Mouse (Mus musculus): ENCODE data around the gene Slc25a14. TPM values are rescaled to one million over a fixed set of nuclear protein-coding genes. Genes with fewer than 3 reads are reported as not detected.

The Slc25a14 gene
- polyA plus RNA-seq (2012; rRNA removed), result 0.10 and 0.33 TPM in 2 replicates

GRCm38 (mm10) chrX:48623379-48624053, at the start of gene Slc25a14:
Gene Slc25a14, plus strand, starts transcription at chrX:48623413.
- H3K36me3 ChIP-seq (ENCODE audit: control insufficient read depth, insufficient read depth, low read length), result no peaks in the 10 kb centered on the region
- H3K27ac ChIP-seq (ENCODE audit: insufficient read depth, low read depth, low read length), result peak within 1 kb of the TSS; percentile 49
- 13% methylated on average over 38 of the region's 38 CpGs for WGBS
- peak within 1 kb of the TSS; percentile 93 for H3K4me3 ChIP-seq (ENCODE audit: low read depth, low read length)
- TF ChIP-seq CTCF (IDR thresholded peaks at IDR 0.05; ENCODE audit: extremely low read depth, insufficient read length, insufficient replicate concordance, low read depth, low read length) (no peak), POLR2A (IDR thresholded peaks at IDR 0.05; ENCODE audit: low read depth, low read length) (no peak)
- no peaks in the 10 kb centered on the region for H3K4me1 ChIP-seq (ENCODE audit: control insufficient read depth, insufficient read depth, insufficient read length, low read length)
- H3K27me3 ChIP-seq (ENCODE audit: control insufficient read depth, insufficient read depth, low read length), result no peaks in the 10 kb centered on the region

GRCm38 (mm10) chrX:48583332-48583731, 39.9 kb upstream of the Slc25a14 start:
- H3K27ac ChIP-seq (ENCODE audit: insufficient read depth, low read depth, low read length), result no peak overlapping the region
- no peaks in the 10 kb centered on the region for H3K27me3 ChIP-seq (ENCODE audit: control insufficient read depth, insufficient read depth, low read length)
- H3K36me3 ChIP-seq (ENCODE audit: control insufficient read depth, insufficient read depth, low read length), result peaks cover 4% of the 10 kb centered on the region
- no peaks in the 10 kb centered on the region for H3K4me1 ChIP-seq (ENCODE audit: control insufficient read depth, insufficient read depth, insufficient read length, low read length)
- no peak overlapping the region for H3K4me3 ChIP-seq (ENCODE audit: low read depth, low read length)
- TF ChIP-seq CTCF (IDR thresholded peaks at IDR 0.05; ENCODE audit: extremely low read depth, insufficient read length, insufficient replicate concordance, low read depth, low read length), result no peak
- no peak for TF ChIP-seq POLR2A (IDR thresholded peaks at IDR 0.05; ENCODE audit: low read depth, low read length)

DNA sequence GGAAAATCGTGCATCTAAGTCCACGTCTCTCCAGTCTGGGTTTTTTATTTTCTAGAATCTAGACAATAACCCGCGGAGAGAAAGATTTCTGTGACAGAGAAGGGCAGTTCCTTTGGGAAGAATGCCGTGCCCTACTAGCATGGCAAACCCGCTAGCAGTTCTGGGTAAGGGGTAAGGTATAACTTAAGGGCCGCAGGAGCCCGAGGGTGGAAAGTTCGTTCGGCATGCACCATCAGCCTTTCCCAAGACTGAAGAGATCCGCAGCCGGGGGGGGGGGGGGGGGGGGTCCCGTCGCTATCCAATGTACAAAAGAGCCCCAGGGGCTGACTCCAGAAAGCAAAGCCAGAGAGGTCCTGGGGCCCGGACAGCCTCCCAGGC, 29.5 kb upstream of the Slc25a14 start:
- Histone ChIP-seq H3K4me3 (ENCODE audit: low read depth, low read length) (peak overlapping the region; percentile 91), H3K36me3 (ENCODE audit: control insufficient read depth, insufficient read depth, low read length) (peaks cover 7% of the 10 kb centered on the region; the same call in 1 of the 2 replicates), H3K4me1 (ENCODE audit: control insufficient read depth, insufficient read depth, insufficient read length, low read length) (no peaks in the 10 kb centered on the region), H3K27me3 (ENCODE audit: control insufficient read depth, insufficient read depth, low read length) (no peaks in the 10 kb centered on the region), H3K27ac (ENCODE audit: insufficient read depth, low read depth, low read length) (no peak overlapping the region)
- TF ChIP-seq CTCF (IDR thresholded peaks at IDR 0.05; ENCODE audit: extremely low read depth, insufficient read length, insufficient replicate concordance, low read depth, low read length), result no peak
- TF ChIP-seq POLR2A (IDR thresholded peaks at IDR 0.05; ENCODE audit: low read depth, low read length), result no peak
- 19% methylated on average over 12 of the region's 15 CpGs for WGBS

- Histone ChIP-seq H3K27ac (ENCODE audit: insufficient read depth, low read depth, low read length) (no peak within 1 kb of the TSS), H3K27me3 (ENCODE audit: control insufficient read depth, insufficient read depth, low read length) (no peaks in the 10 kb centered on the region), H3K4me1 (ENCODE audit: control insufficient read depth, insufficient read depth, insufficient read length, low read length) (no peaks in the 10 kb centered on the region), H3K4me3 (ENCODE audit: low read depth, low read length) (peak within 1 kb of the TSS; percentile 91), H3K36me3 (ENCODE audit: control insufficient read depth, insufficient read depth, low read length) (peaks cover 7% of the 10 kb centered on the region; the same call in 1 of the 2 replicates)
- TF ChIP-seq POLR2A (IDR thresholded peaks at IDR 0.05; ENCODE audit: low read depth, low read length), result no peak; the same call in 1 of the 2 replicates
- no peak for TF ChIP-seq CTCF (IDR thresholded peaks at IDR 0.05; ENCODE audit: extremely low read depth, insufficient read length, insufficient replicate concordance, low read depth, low read length)
- WGBS, result 19% methylated on average over 43 of the region's 45 CpGs
Measured at GRCm38 (mm10) chrX:48594099-48594760, 29.0 kb upstream of the Slc25a14 start, which contains the start of gene Zfp280c. Gene Zfp280c, minus strand, starts transcription at chrX:48594504.

DNA sequence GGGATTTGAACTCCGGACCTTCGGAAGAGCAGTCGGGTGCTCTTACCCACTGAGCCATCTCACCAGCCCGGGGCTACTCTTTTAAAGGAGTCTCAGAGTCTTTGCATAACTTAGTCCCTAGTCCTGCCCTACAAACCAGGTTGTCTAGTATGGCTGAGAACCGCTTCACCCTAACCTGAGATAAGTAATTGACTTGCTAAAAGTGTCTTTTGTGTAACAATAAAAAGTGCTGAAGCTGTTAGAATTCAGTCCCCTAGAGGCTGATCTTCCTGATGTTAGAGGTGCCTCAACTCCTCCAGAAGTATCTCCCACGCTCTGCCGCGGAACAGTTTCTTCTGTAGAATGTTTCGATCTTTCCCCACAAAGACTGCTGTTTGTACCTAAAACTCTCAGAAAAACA, 27.2 kb upstream of the Slc25a14 start:
- no peak for TF ChIP-seq CTCF (IDR thresholded peaks at IDR 0.05; ENCODE audit: extremely low read depth, insufficient read length, insufficient replicate concordance, low read depth, low read length)
- TF ChIP-seq POLR2A (IDR thresholded peaks at IDR 0.05; ENCODE audit: low read depth, low read length), result no peak
- H3K36me3 ChIP-seq (ENCODE audit: control insufficient read depth, insufficient read depth, low read length), result no peaks in the 10 kb centered on the region
- no peaks in the 10 kb centered on the region for H3K4me1 ChIP-seq (ENCODE audit: control insufficient read depth, insufficient read depth, insufficient read length, low read length)
- H3K4me3 ChIP-seq (ENCODE audit: low read depth, low read length), result no peak overlapping the region
- H3K27me3 ChIP-seq (ENCODE audit: control insufficient read depth, insufficient read depth, low read length), result no peaks in the 10 kb centered on the region
- WGBS, result 85% methylated on average over 9 of the region's 9 CpGs
- H3K27ac ChIP-seq (ENCODE audit: insufficient read depth, low read depth, low read length), result no peak overlapping the region

DNA sequence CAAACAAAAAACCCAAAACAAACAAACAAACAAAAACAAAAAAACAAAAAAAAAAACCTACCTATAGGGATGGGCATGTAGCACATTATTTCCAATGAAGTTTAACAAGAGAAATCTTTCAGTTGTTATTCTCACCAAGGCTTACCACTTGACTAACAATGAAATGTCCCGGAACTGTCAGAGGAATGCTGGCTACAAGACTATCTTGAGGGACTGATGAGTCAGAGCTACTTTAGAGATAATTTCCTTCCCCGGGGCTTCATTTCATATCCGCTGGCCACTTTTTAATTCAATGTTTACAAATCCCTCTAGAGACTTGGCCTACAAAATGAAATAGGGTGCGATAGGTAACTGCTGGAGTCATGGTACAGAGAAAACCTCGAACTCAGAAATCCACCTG, 26.3 kb upstream of the Slc25a14 start:
- no peak overlapping the region for H3K4me3 ChIP-seq (ENCODE audit: low read depth, low read length)
- H3K36me3 ChIP-seq (ENCODE audit: control insufficient read depth, insufficient read depth, low read length), result no peaks in the 10 kb centered on the region
- WGBS, result 78% methylated on average over 5 of the region's 5 CpGs
- H3K27ac ChIP-seq (ENCODE audit: insufficient read depth, low read depth, low read length), result no peak overlapping the region
- H3K27me3 ChIP-seq (ENCODE audit: control insufficient read depth, insufficient read depth, low read length), result no peaks in the 10 kb centered on the region
- H3K4me1 ChIP-seq (ENCODE audit: control insufficient read depth, insufficient read depth, insufficient read length, low read length), result no peaks in the 10 kb centered on the region
- no peak for TF ChIP-seq POLR2A (IDR thresholded peaks at IDR 0.05; ENCODE audit: low read depth, low read length)
- TF ChIP-seq CTCF (IDR thresholded peaks at IDR 0.05; ENCODE audit: extremely low read depth, insufficient read length, insufficient replicate concordance, low read depth, low read length), result no peak

DNA sequence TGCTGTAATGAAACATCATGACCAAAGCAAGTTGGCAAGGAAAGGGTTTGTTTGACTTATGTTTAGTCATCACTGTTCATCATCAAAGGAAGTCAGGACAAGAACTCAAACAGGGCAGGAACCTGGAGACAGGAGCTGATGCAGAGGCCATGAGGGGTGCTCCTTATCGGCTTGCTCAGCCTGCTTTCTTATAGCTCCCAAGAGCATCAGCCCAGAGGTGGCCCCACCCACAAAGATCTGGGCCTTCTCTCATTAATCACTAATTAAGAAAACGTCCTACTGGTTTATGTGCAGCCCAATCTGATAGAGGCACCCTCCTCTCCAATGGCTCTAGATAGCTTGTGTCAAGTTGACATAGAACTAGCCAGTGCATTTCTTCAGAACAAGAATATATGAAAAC, 18.3 kb upstream of the Slc25a14 start:
- 42% methylated on average over 2 of the region's 2 CpGs for WGBS
- no peak overlapping the region for H3K4me3 ChIP-seq (ENCODE audit: low read depth, low read length)
- TF ChIP-seq CTCF (IDR thresholded peaks at IDR 0.05; ENCODE audit: extremely low read depth, insufficient read length, insufficient replicate concordance, low read depth, low read length) (no peak), POLR2A (IDR thresholded peaks at IDR 0.05; ENCODE audit: low read depth, low read length) (no peak)
- 0 out of 2 replicates have a peak, but pooled peaks cover 2% of the 10 kb centered on the region for H3K4me1 ChIP-seq (ENCODE audit: control insufficient read depth, insufficient read depth, insufficient read length, low read length)
- H3K36me3 ChIP-seq (ENCODE audit: control insufficient read depth, insufficient read depth, low read length), result no peaks in the 10 kb centered on the region
- no peak overlapping the region for H3K27ac ChIP-seq (ENCODE audit: insufficient read depth, low read depth, low read length)
- H3K27me3 ChIP-seq (ENCODE audit: control insufficient read depth, insufficient read depth, low read length), result no peaks in the 10 kb centered on the region
